Mouse (Mus musculus) olfactory bulb, adult 2 months (tissue): Measurements from ENCODE around the gene Klrg1. TPM values are rescaled to one million over a fixed set of nuclear protein-coding genes. Genes with fewer than 3 reads are reported as not detected.

Source experiments
- H3K27ac ChIP-seq: fragments of 200-500 bp; 2 replicates; pipeline ENCODE4 v1.5.1; 2012; ENCODE audit warnings: low read depth, low read length; ENCODE audit not compliant: insufficient read depth
- H3K4me1 ChIP-seq: fragments of 200-500 bp; 2 replicates; pipeline ENCODE4 v1.6.1; 2012; ENCODE audit warnings: low read length; ENCODE audit not compliant: control insufficient read depth, insufficient read depth
- H3K4me3 ChIP-seq: fragments of 200-500 bp; 2 replicates; pipeline ENCODE4 v1.5.1; 2012; ENCODE audit warnings: mild to moderate bottlenecking, low read depth, low read length, moderate library complexity; ENCODE audit not compliant: insufficient read depth
- CTCF ChIP-seq: fragments of 200-500 bp; IDR thresholded peaks from 2 replicates; pipeline ENCODE4 v1.5.1; 2012; ENCODE audit warnings: low read depth, mild to moderate bottlenecking, low read length, moderate library complexity; ENCODE audit not compliant: insufficient read depth
- POLR2A ChIP-seq: fragments of 200-500 bp; IDR thresholded peaks from 2 replicates; pipeline ENCODE4 v1.6.1; 2012; ENCODE audit warnings: mild to moderate bottlenecking, low read depth, low read length, moderate library complexity; ENCODE audit not compliant: insufficient read depth
- WGBS: fragments of 180-500 bp; shearing (Covaris S2); methylation state at CpG from one replicate; pipeline ENCODE4 v1.1.7; 2018; 5-methylcytosine and 5-hydroxymethylcytosine counted together
- polyA plus RNA-seq: library from polyadenylated mRNA; stranded (reverse); fragments of >200 nt; gene quantifications from 2 replicates; pipeline ENCODE4 v1.2.4, GENCODE M21; 2012; ENCODE audit warnings: low replicate concordance; ENCODE audit not compliant: missing spikeins, insufficient read depth, insufficient read length

The Klrg1 gene
- polyA plus RNA-seq, 1 experiment: not detected

GRCm38 (mm10) chr6:122295242-122295641 is 12.6 kb upstream of the Klrg1 start:
- Histone ChIP-seq H3K27ac (no peak overlapping the region), H3K4me3 (no peak overlapping the region), H3K4me1 (no peaks in the 10 kb centered on the region)
- WGBS: 67% methylated on average over 9 of the region's 9 CpGs
- TF ChIP-seq CTCF (no peak), POLR2A (no peak)

GRCm38 (mm10) chr6:122294290-122294689 is 11.6 kb upstream of the Klrg1 start:
- 83% methylated on average over 3 of the region's 3 CpGs for WGBS
- Histone ChIP-seq H3K4me3 (no peak overlapping the region), H3K27ac (no peak overlapping the region), H3K4me1 (no peaks in the 10 kb centered on the region)
- no peak for TF ChIP-seq CTCF

GRCm38 (mm10) chr6:122293796-122294195 is 11.1 kb upstream of the Klrg1 start:
- H3K27ac ChIP-seq: no peak overlapping the region
- no peak overlapping the region for H3K4me3 ChIP-seq
- WGBS: 93% methylated on average over 9 of the region's 9 CpGs
- TF ChIP-seq CTCF (no peak), POLR2A (no peak)
- H3K4me1 ChIP-seq: no peaks in the 10 kb centered on the region

- no peak overlapping the region for H3K27ac ChIP-seq
- 96% methylated on average over 8 of the region's 8 CpGs for WGBS
- TF ChIP-seq CTCF (no peak), POLR2A (no peak)
- H3K4me3 ChIP-seq: no peak overlapping the region
- H3K4me1 ChIP-seq: no peaks in the 10 kb centered on the region
Observed at GRCm38 (mm10) chr6:122293121-122293520, 10.4 kb upstream of the Klrg1 start.

- Histone ChIP-seq H3K4me1 (no peaks in the 10 kb centered on the region), H3K4me3 (no peak overlapping the region), H3K27ac (no peak overlapping the region)
- TF ChIP-seq CTCF: no peak
- WGBS: 50% methylated on average over 2 of the region's 2 CpGs
Observed at GRCm38 (mm10) chr6:122292184-122292583, 9.5 kb upstream of the Klrg1 start.

GRCm38 (mm10) chr6:122291735-122292134 is 9.1 kb upstream of the Klrg1 start:
- TF ChIP-seq POLR2A: no peak
- no peak for TF ChIP-seq CTCF
- WGBS: 77% methylated on average over 3 of the region's 3 CpGs
- no peak overlapping the region for H3K27ac ChIP-seq
- H3K4me1 ChIP-seq: no peaks in the 10 kb centered on the region
- H3K4me3 ChIP-seq: no peak overlapping the region

GRCm38 (mm10) chr6:122291264-122291663 is 8.6 kb upstream of the Klrg1 start:
- no peak for TF ChIP-seq CTCF
- 81% methylated on average over 2 of the region's 2 CpGs for WGBS
- no peak overlapping the region for H3K4me3 ChIP-seq
- no peak overlapping the region for H3K27ac ChIP-seq
- no peaks in the 10 kb centered on the region for H3K4me1 ChIP-seq

- H3K27ac ChIP-seq: no peak overlapping the region
- TF ChIP-seq CTCF (no peak), POLR2A (no peak)
- no peaks in the 10 kb centered on the region for H3K4me1 ChIP-seq
- 70% methylated on average over 3 of the region's 3 CpGs for WGBS
- no peak overlapping the region for H3K4me3 ChIP-seq
Observed at GRCm38 (mm10) chr6:122290253-122290652, 7.6 kb upstream of the Klrg1 start.

- H3K27ac ChIP-seq: no peak overlapping the region
- TF ChIP-seq POLR2A: no peak
- TF ChIP-seq CTCF: no peak
- no peak overlapping the region for H3K4me3 ChIP-seq
- 80% methylated on average over 1 of the region's 1 CpGs for WGBS
- no peaks in the 10 kb centered on the region for H3K4me1 ChIP-seq
Observed at GRCm38 (mm10) chr6:122289313-122289712, 6.6 kb upstream of the Klrg1 start.

- Histone ChIP-seq H3K4me3 (no peak overlapping the region), H3K27ac (no peak overlapping the region), H3K4me1 (no peaks in the 10 kb centered on the region)
- TF ChIP-seq CTCF: no peak
- 81% methylated on average over 1 of the region's 1 CpGs for WGBS
Observed at GRCm38 (mm10) chr6:122288263-122288662, 5.6 kb upstream of the Klrg1 start.

GRCm38 (mm10) chr6:122284823-122285222 is 2.1 kb upstream of the Klrg1 start:
- no peak for TF ChIP-seq CTCF
- TF ChIP-seq POLR2A: no peak
- 90% methylated on average over 1 of the region's 1 CpGs for WGBS

More at GRCm38 (mm10) chr6:122284823-122285222, 2.1 kb upstream of the Klrg1 start:
- no peak overlapping the region for H3K4me3 ChIP-seq
- H3K4me1 ChIP-seq: no peaks in the 10 kb centered on the region
- no peak overlapping the region for H3K27ac ChIP-seq
